Mouse (Mus musculus): ENCODE results near the gene Cops7a. TPM values are rescaled to one million over a fixed set of nuclear protein-coding genes. Genes with fewer than 3 reads are reported as not detected.

Cops7a gene
- polyA plus RNA-seq, 1 experiment from 2014 or later = 95.4 TPM

Other genes starting within 250 kb of the Cops7a start
- gene Ptpn6, start 226.8 kb downstream of the Cops7a start, polyA plus RNA-seq (2015; fragmentation: Nextera tagmentation; extraction: Ambion mirVana) = 4.8 and 24.7 TPM in 2 replicates
- 572 and 623 TPM in 2 replicates for gene Grcc10, start 224.2 kb downstream of the Cops7a start, polyA plus RNA-seq (2015; fragmentation: Nextera tagmentation; extraction: Ambion mirVana)
- gene Gm45234, start 209.5 kb downstream of the Cops7a start, polyA plus RNA-seq (2015; fragmentation: Nextera tagmentation; extraction: Ambion mirVana) = 0.17 TPM in 1 of 2 replicates, not detected in the other
- gene Atn1, start 209.0 kb downstream of the Cops7a start, polyA plus RNA-seq (2015; fragmentation: Nextera tagmentation; extraction: Ambion mirVana) = 23.1 and 24.0 TPM in 2 replicates
- 197 and 226 TPM in 2 replicates for gene Eno2, start 195.9 kb downstream of the Cops7a start, polyA plus RNA-seq (2015; fragmentation: Nextera tagmentation; extraction: Ambion mirVana)
- gene Lrrc23, start 185.8 kb downstream of the Cops7a start, polyA plus RNA-seq (2015; fragmentation: Nextera tagmentation; extraction: Ambion mirVana) = 1.5 and 1.7 TPM in 2 replicates
- 7.9 and 9.2 TPM in 2 replicates for gene Spsb2, start 156.9 kb downstream of the Cops7a start, polyA plus RNA-seq (2015; fragmentation: Nextera tagmentation; extraction: Ambion mirVana)
- 481 and 545 TPM in 2 replicates for gene Tpi1, start 151.2 kb downstream of the Cops7a start, polyA plus RNA-seq (2015; fragmentation: Nextera tagmentation; extraction: Ambion mirVana)
- 190 and 199 TPM in 2 replicates for gene Usp5, start 136.1 kb downstream of the Cops7a start, polyA plus RNA-seq (2015; fragmentation: Nextera tagmentation; extraction: Ambion mirVana)
- gene Cdca3, start 136.0 kb downstream of the Cops7a start, polyA plus RNA-seq (2015; fragmentation: Nextera tagmentation; extraction: Ambion mirVana) = 23.7 and 52.8 TPM in 2 replicates
- 0.69 and 0.70 TPM in 2 replicates for gene Gnb3, start 125.3 kb downstream of the Cops7a start, polyA plus RNA-seq (2015; fragmentation: Nextera tagmentation; extraction: Ambion mirVana)
- 22.2 and 24.0 TPM in 2 replicates for gene P3h3, start 107.8 kb downstream of the Cops7a start, polyA plus RNA-seq (2015; fragmentation: Nextera tagmentation; extraction: Ambion mirVana)
- 28.9 and 33.8 TPM in 2 replicates for gene Gpr162, start 101.6 kb downstream of the Cops7a start, polyA plus RNA-seq (2015; fragmentation: Nextera tagmentation; extraction: Ambion mirVana)
- 0.17 and 0.61 TPM in 2 replicates for gene Cd4, start 77.3 kb downstream of the Cops7a start, polyA plus RNA-seq (2015; fragmentation: Nextera tagmentation; extraction: Ambion mirVana)
- 3.2 and 3.5 TPM in 2 replicates for gene Lag3, start 53.8 kb downstream of the Cops7a start, polyA plus RNA-seq (2015; fragmentation: Nextera tagmentation; extraction: Ambion mirVana)
- gene Ptms, start 45.4 kb downstream of the Cops7a start, polyA plus RNA-seq (2015; fragmentation: Nextera tagmentation; extraction: Ambion mirVana) = 637 and 745 TPM in 2 replicates
- gene Mlf2, start 34.2 kb downstream of the Cops7a start, polyA plus RNA-seq (2015; fragmentation: Nextera tagmentation; extraction: Ambion mirVana) = 543 and 603 TPM in 2 replicates
- gene Pianp, start 31.2 kb upstream of the Cops7a start, polyA plus RNA-seq (2015; fragmentation: Nextera tagmentation; extraction: Ambion mirVana) = 59.4 and 72.4 TPM in 2 replicates
- gene Zfp384, start 43.6 kb upstream of the Cops7a start, polyA plus RNA-seq (2015; fragmentation: Nextera tagmentation; extraction: Ambion mirVana) = 18.5 and 19.5 TPM in 2 replicates
- gene Ing4, start 74.2 kb upstream of the Cops7a start, polyA plus RNA-seq (2015; fragmentation: Nextera tagmentation; extraction: Ambion mirVana) = 129 and 133 TPM in 2 replicates
- 17.3 and 21.5 TPM in 2 replicates for gene Acrbp, start 84.2 kb upstream of the Cops7a start, polyA plus RNA-seq (2015; fragmentation: Nextera tagmentation; extraction: Ambion mirVana)
- 1.0 and 1.2 TPM in 2 replicates for gene Lpar5, start 102.4 kb upstream of the Cops7a start, polyA plus RNA-seq (2015; fragmentation: Nextera tagmentation; extraction: Ambion mirVana)
- gene Chd4, start 130.4 kb upstream of the Cops7a start, polyA plus RNA-seq (2015; fragmentation: Nextera tagmentation; extraction: Ambion mirVana) = 87.5 and 93.9 TPM in 2 replicates
- gene Nop2, start 166.4 kb upstream of the Cops7a start, polyA plus RNA-seq (2015; fragmentation: Nextera tagmentation; extraction: Ambion mirVana) = 47.8 and 58.0 TPM in 2 replicates
- 20.1 and 24.6 TPM in 2 replicates for gene Iffo1, start 179.7 kb upstream of the Cops7a start, polyA plus RNA-seq (2015; fragmentation: Nextera tagmentation; extraction: Ambion mirVana)
- 1,563 and 1,690 TPM in 2 replicates for gene Gapdh, start 200.9 kb upstream of the Cops7a start, polyA plus RNA-seq (2015; fragmentation: Nextera tagmentation; extraction: Ambion mirVana)
- gene Ncapd2, start 226.2 kb upstream of the Cops7a start, polyA plus RNA-seq (2015; fragmentation: Nextera tagmentation; extraction: Ambion mirVana) = 38.2 and 56.6 TPM in 2 replicates
- 156 and 167 TPM in 2 replicates for gene Mrpl51, start 226.3 kb upstream of the Cops7a start, polyA plus RNA-seq (2015; fragmentation: Nextera tagmentation; extraction: Ambion mirVana)